Mouse (Mus musculus) heart, adult 2 months (tissue): Measurements from ENCODE around the gene Rorc. TPM values are rescaled to one million over a fixed set of nuclear protein-coding genes. Genes with fewer than 3 reads are reported as not detected.

Experiments used
- DNase-seq, 2 experiments: peaks; one replicate each; pipeline ENCODE4 v3.0.0; 2021
- H3K27ac ChIP-seq: fragments of 200-600 bp; 2 replicates; pipeline ENCODE4 v1.8.1; 2022
- H3K27me3 ChIP-seq: fragments of 200-500 bp; 2 replicates; pipeline ENCODE4 v1.6.1; 2012; ENCODE audit warnings: mild to moderate bottlenecking, low read length, inconsistent platforms, mixed read lengths; ENCODE audit not compliant: control insufficient read depth, insufficient read depth
- H3K36me3 ChIP-seq: fragments of 200-500 bp; 2 replicates; pipeline ENCODE4 v1.6.1; 2012; ENCODE audit warnings: low read length, inconsistent platforms; ENCODE audit not compliant: control insufficient read depth, insufficient read depth
- H3K4me1 ChIP-seq: fragments of 200-500 bp; 2 replicates; pipeline ENCODE4 v1.6.1; 2011; ENCODE audit warnings: low read length; ENCODE audit not compliant: control insufficient read depth, insufficient read depth
- H3K4me3 ChIP-seq: fragments of 200-600 bp; 2 replicates; pipeline ENCODE4 v1.8.1; 2022
- H3K79me2 ChIP-seq: fragments of 200-500 bp; replicated peaks from 2 replicates; pipeline ENCODE4 v1.6.1; 2012; ENCODE audit warnings: mild to moderate bottlenecking, inconsistent platforms, low read length, moderate library complexity, mixed read lengths; ENCODE audit not compliant: control insufficient read depth, insufficient read depth
- H3K9ac ChIP-seq: fragments of 200-500 bp; 2 replicates; pipeline ENCODE4 v1.6.1; 2012; ENCODE audit warnings: low read depth, mild to moderate bottlenecking, control low read depth, inconsistent platforms, low read length, mixed read lengths
- CTCF ChIP-seq: fragments of 200-600 bp; IDR thresholded peaks from 2 replicates; pipeline ENCODE4 v1.8.1; 2022; ENCODE audit warnings: antibody characterized with exemption, mild to moderate bottlenecking, moderate library complexity
- EP300 ChIP-seq: fragments of 200-500 bp; IDR thresholded peaks from 2 replicates; pipeline ENCODE4 v1.6.1; 2011; ENCODE audit warnings: low read depth, low read length, control low read depth; ENCODE audit not compliant: insufficient read depth
- POLR2A ChIP-seq: fragments of 200-500 bp; IDR thresholded peaks from 2 replicates; pipeline ENCODE4 v1.6.1; 2011; ENCODE audit warnings: mild to moderate bottlenecking, low read depth, low read length, control low read depth; ENCODE audit not compliant: insufficient read depth
- WGBS: fragments of 180-500 bp; shearing (Covaris S2); methylation state at CpG from one replicate; pipeline ENCODE4 v1.1.7; 2018; 5-methylcytosine and 5-hydroxymethylcytosine counted together
- intact Hi-C: fragments of 180-260 bp; cut with DNase I; formaldehyde crosslinking; loops from one replicate; pipeline ENCODE4 v1.15.1; 2025
- polyA plus RNA-seq: library from polyadenylated mRNA; depleted of rRNA; stranded (reverse); fragments of >200 nt; gene quantifications from 2 replicates; pipeline ENCODE4 v1.2.3, GENCODE M21; 2012; rRNA removed
- total RNA-seq, 2 experiments: library from RNA; stranded (reverse); gene quantifications; 2 replicates each; pipeline ENCODE4 v1.2.3; 2021

Gene Rorc
- total and polyA plus RNA-seq, 3 experiments, result 25.7 to 44.8 (median 36.1) TPM

DNA sequence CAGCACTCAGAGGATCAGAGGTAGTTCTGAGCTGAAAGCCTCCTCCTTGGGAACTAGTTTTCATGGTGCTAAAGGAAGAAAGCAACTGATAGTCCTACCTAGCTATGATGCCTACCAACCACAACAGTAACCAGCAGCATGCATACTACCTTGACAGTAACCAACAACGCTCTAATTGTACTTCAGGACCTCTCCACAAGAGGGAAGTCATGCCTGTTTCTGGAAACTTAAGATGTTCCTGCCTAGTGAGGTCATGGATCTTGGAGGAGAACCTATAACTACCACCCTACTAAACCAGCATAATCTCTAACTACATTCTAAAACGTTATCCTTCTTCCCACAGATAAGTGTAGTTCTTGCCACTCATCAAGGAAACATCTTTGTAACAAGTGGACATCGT lies 68.6 kb downstream of the Rorc start:
- H3K9ac ChIP-seq, result no peak overlapping the region
- H3K4me3 ChIP-seq, result no peak overlapping the region
- H3K4me1 ChIP-seq, result peaks cover 1% of the 10 kb centered on the region
- DNase-seq, result no peak
- intact Hi-C loops, result loop anchor here (10.0 kb wide), 1 partner anchor 126 kb away; the partner anchor contains the start of gene Them4
- 0 out of 2 replicates have a peak, but pooled peaks cover 1% of the 10 kb centered on the region for H3K79me2 ChIP-seq
- H3K27ac ChIP-seq, result no peak overlapping the region
- H3K27me3 ChIP-seq, result 0 out of 2 replicates have a peak, but pooled peaks cover 3% of the 10 kb centered on the region
- 42% methylated on average over 3 of the region's 3 CpGs for WGBS
- H3K36me3 ChIP-seq, result no peaks in the 10 kb centered on the region; the same call in 1 of the 2 replicates
- no peak for TF ChIP-seq POLR2A
- peak; percentile 46 for TF ChIP-seq CTCF
- TF ChIP-seq EP300, result no peak

DNA sequence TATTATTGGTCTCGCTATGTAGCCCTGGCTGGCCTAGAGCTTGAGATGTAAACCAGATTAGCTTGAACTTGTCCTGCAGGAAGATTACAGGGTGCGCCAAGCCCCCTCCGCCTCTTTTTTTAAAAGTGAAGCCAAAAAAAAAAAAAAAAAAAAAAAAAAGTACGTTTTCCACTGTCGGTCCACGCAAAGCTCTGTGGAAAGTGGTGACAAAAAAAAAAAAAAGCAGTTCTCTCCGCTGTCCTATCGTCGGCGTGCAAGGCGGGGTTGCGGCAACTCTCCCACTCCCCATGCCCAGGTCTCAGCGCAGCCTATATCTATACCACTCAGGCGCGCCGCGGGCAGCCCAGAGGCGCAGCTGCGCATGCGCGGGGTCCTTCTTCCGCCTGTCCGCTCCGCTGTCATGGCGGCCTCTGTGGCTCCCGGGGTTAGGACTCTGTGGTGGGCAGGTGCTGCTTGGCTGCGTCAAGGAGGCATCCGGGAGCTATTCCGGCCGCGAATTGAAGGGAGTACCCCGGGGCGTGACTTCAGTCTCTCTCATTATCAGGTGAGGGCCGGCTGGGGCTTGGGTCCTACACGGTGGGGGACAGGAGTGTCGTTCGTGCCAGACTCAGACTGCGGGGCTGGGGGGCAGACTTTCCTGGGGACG lies 70.5 kb downstream of the Rorc start, which contains the start of gene Mrpl9:
TSS of gene Mrpl9 (plus strand) at position 368 of the 646 bp plus-strand sequence.
- Histone ChIP-seq H3K4me3 (peak within 1 kb of the TSS; percentile 94), H3K4me1 (peaks cover 1% of the 10 kb centered on the region), H3K27me3 (0 out of 2 replicates have a peak, but pooled peaks cover 3% of the 10 kb centered on the region), H3K9ac (peak within 1 kb of the TSS; percentile 99), H3K27ac (peak within 1 kb of the TSS; percentile 85), H3K79me2 (0 out of 2 replicates have a peak, but pooled peaks cover 1% of the 10 kb centered on the region), H3K36me3 (peaks cover 2% of the 10 kb centered on the region; the same call in 1 of the 2 replicates)
- no peak for TF ChIP-seq CTCF
- TF ChIP-seq POLR2A, result peak; percentile 89
- DNase-seq, result peak; percentile 95 to 96
- WGBS, result under 1% methylated on average over 39 of the region's 39 CpGs
- intact Hi-C loops, result loop anchor here (2.0 to 10.0 kb wide), 2 partner anchors 70 to 128 kb away; partner anchors contain the start of genes Rorc and Them4

DNA sequence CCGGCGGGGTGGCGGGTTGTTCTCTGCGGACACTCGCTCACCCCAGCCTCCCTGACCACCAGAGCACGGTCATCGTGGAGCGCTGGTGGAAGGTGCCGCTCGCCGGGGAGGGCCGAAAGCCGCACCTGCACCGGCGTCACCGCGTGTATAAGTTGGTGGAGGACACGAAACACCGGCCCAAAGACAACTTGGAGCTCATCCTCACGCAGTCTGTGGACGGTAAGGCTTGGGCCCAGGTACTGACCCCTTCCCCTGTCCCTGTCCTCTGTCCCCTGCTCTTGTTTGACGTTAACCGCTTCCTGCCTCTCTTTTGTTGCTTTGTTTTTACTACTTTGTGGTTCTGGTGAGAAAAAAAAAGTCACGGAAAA lies 71.0 kb downstream of the Rorc start, which contains the start of gene Oaz3:
TSS of gene Oaz3 (minus strand) at position 319 of the 368 bp plus-strand sequence.
- WGBS, result under 1% methylated on average over 24 of the region's 24 CpGs
- Histone ChIP-seq H3K4me3 (peak within 1 kb of the TSS; percentile 94), H3K9ac (peak within 1 kb of the TSS; percentile 99), H3K79me2 (0 out of 2 replicates have a peak, but pooled peaks cover 1% of the 10 kb centered on the region), H3K27me3 (0 out of 2 replicates have a peak, but pooled peaks cover 3% of the 10 kb centered on the region), H3K36me3 (peaks cover 2% of the 10 kb centered on the region; the same call in 1 of the 2 replicates), H3K4me1 (peaks cover 1% of the 10 kb centered on the region), H3K27ac (peak within 1 kb of the TSS; percentile 85)
- TF ChIP-seq CTCF (no peak), POLR2A (no peak), EP300 (no peak)
- no peak for DNase-seq
- intact Hi-C loops, result loop anchor here (2.0 to 10.0 kb wide), 2 partner anchors 71 to 129 kb away; partner anchors contain the start of genes Rorc and Them4

Other genes starting within 250 kb of the Rorc start
- gene Gm10696, start 194.6 kb upstream of the Rorc start, total RNA-seq, result not detected
- gene Gm10696, start 194.6 kb upstream of the Rorc start, polyA plus RNA-seq, result not detected in 2 replicates
- gene Gm5286, start 176.1 kb upstream of the Rorc start, total RNA-seq, result not detected
- gene Gm5286, start 176.1 kb upstream of the Rorc start, polyA plus RNA-seq, result not detected in 2 replicates
- not detected for gene Gm4778, start 108.8 kb upstream of the Rorc start, total RNA-seq
- gene Gm4778, start 108.8 kb upstream of the Rorc start, polyA plus RNA-seq, result not detected in 2 replicates
- 10 to 100 TPM; 13.2 to 15.1 TPM for gene Them4, start 62.7 kb upstream of the Rorc start, total RNA-seq
- 4.6 and 9.6 TPM in 2 replicates for gene Them4, start 62.7 kb upstream of the Rorc start, polyA plus RNA-seq
- not detected for gene Them5, start 30.7 kb upstream of the Rorc start, total RNA-seq
- not detected in 2 replicates for gene Them5, start 30.7 kb upstream of the Rorc start, polyA plus RNA-seq
- not detected for gene C2cd4d, start 10.4 kb upstream of the Rorc start, total RNA-seq
- gene C2cd4d, start 10.4 kb upstream of the Rorc start, polyA plus RNA-seq, result 0.14 TPM in 1 of 2 replicates, not detected in the other
- under 1 TPM; 0.05 to 0.09 TPM for gene Lingo4, start 25.7 kb downstream of the Rorc start, total RNA-seq
- gene Lingo4, start 25.7 kb downstream of the Rorc start, polyA plus RNA-seq, result 0.04 and 0.09 TPM in 2 replicates
- 1 to 10 TPM; 3.9 to 4.9 TPM for gene Tdrkh, start 40.5 kb downstream of the Rorc start, total RNA-seq
- gene Tdrkh, start 40.5 kb downstream of the Rorc start, polyA plus RNA-seq, result 0.64 and 0.82 TPM in 2 replicates
- gene Mrpl9, start 70.5 kb downstream of the Rorc start, total RNA-seq, result 10 to 100 TPM; 62.0 to 64.1 TPM
- gene Mrpl9, start 70.5 kb downstream of the Rorc start, polyA plus RNA-seq, result 43.9 and 65.8 TPM in 2 replicates
- gene Oaz3, start 71.1 kb downstream of the Rorc start, total RNA-seq, result not detected
- gene Oaz3, start 71.1 kb downstream of the Rorc start, polyA plus RNA-seq, result 1.1 and 2.2 TPM in 2 replicates
- under 1 TPM in 1 of 2 experiments, not detected in 1; 0.27 TPM for gene Celf3, start 105.5 kb downstream of the Rorc start, total RNA-seq
- gene Celf3, start 105.5 kb downstream of the Rorc start, polyA plus RNA-seq, result 0.67 and 0.96 TPM in 2 replicates
- 1 to 10 TPM in 1 of 2 experiments, under 1 TPM in 1; 0.99 to 1.3 TPM for gene Riiad1, start 107.5 kb downstream of the Rorc start, total RNA-seq
- 0.44 and 1.2 TPM in 2 replicates for gene Riiad1, start 107.5 kb downstream of the Rorc start, polyA plus RNA-seq
- gene Snx27, start 209.9 kb downstream of the Rorc start, total RNA-seq, result 10 to 100 TPM; 27.4 to 29.0 TPM
- 7.5 and 14.4 TPM in 2 replicates for gene Snx27, start 209.9 kb downstream of the Rorc start, polyA plus RNA-seq